Mouse (Mus musculus): ENCODE measurements at regions not wholly inside any gene's neighbourhood (a gene's known extent, or its start where the extent isn't known, plus 50 kb on each side); places are given as distances from the start of the nearest gene placed in this dataset.
"Not testable (repeated sequence)": the region's sequence is repeated elsewhere in the genome, so short reads cannot be mapped to it uniquely, and the experiment has no call there.

DNA sequence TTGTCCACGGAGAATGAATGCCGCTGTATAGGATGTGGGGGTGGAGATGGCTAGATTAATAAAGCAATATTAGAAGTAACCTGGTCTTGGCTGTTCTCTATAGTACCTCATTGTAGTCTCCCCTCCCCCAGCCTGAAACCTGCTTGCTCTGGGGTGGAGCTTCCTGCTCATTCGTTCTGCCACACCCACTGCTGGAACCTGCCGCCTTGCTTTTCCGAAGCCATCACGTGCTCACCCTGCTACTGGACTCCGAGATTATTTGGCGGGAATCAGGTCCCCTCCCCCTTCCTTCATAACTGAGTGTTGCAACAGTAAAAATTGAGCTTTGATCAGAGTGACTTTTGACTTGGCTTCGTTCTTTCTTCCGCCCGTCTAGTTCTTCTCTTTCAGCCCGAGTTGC lies 112.5 kb upstream of the Daam1 start:
- DNase-seq (ENCODE audit: low spot score): not testable (repeated sequence)

GRCm38 (mm10) chr12:71718911-71719310 lies 112.0 kb upstream of the Daam1 start:
- no peak for DNase-seq (ENCODE audit: low spot score)

DNA sequence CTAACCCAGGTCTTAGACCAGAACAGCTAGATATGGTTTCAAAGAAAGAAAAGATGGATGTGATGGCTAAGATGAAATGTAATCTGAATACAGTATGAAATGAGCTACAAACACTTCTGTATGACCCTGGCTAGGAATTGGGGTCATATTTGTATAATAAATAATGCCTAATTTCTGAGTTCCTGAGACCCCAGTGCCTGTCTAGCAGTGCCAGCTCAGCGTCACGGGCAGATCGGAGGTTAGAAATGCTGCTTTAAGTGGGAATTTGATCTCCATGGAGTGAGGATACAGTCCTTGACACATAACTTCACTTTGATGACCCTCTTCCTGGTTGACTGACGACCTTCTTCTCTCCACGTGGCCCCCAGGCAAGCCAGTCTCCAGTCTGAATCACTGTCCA lies 105.7 kb upstream of the Daam1 start:
- no peak for DNase-seq (ENCODE audit: low spot score)

DNA sequence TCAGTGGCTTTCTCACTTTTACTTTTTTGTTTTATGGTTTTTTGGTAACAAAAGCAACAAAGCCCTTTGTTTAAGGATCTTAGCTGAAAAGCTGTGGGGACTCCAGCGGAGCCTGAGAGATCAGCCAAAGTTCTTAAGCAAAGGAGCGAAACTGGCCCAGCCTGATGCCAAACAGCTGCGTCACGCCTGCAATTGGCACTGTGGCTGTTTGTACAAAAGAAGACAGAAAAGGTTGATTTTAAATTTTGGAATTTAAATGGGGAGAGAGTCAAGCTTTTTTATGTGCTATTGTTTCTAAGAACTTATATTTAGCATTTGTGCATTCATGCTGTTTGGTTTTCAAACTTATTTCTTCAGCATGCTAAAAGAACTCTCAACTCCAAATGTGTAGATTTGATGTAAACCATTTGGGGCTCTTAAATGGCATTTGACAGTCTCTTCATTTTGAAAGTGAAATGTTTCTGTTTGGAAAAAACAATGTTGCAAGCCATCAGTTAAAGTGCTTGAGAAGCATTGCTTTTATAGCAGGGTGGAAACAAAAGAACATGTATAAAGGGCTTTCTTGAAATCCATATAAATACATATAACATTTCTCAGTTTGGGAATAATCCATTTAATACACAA lies 105.1 kb upstream of the Daam1 start:
- no peak for DNase-seq (ENCODE audit: low spot score)

DNA sequence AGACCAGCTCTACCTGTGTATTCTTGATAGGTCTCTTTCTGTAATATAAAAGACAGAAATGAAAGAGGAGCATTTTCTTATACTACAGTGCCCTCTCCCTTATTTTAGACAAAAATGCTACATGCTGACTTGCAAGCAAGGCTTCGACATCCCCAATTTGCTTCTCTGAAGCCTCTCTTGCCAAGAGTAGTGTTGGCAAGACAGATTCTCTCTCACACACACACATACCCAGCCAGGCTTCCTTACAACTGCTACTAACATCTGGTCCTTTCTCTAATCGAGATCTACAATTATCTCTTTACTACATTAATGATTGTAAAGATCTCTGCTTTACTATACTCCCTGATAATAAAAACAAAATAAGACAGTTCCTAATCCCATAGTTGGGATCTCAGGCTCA lies 87.5 kb upstream of the Daam1 start:
- no peak for DNase-seq (ENCODE audit: low spot score)

- no peak for DNase-seq (ENCODE audit: low spot score)
These were observed 84.9 kb upstream of the Daam1 start for GRCm38 (mm10) chr12:71746011-71746410.

DNA sequence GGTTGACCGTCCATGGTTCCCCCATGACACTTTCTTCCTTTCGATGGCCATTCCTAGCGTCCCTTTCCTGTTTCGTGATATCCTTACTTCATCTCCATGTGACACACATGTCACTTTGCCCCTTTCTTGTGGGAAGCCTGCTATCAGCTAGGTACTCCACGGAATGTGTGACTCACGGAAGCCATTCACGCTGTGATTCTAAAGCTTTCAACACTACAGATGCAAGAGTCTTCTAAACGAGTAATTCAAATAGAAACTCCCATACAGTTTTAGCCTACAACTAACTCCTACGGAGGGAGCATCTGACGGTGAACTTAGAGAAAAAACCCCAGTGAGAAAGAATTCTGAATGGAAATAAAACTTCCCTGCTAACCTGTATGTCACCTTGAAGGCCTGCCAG lies 83.5 kb upstream of the Daam1 start:
- no peak for DNase-seq (ENCODE audit: low spot score)

DNA sequence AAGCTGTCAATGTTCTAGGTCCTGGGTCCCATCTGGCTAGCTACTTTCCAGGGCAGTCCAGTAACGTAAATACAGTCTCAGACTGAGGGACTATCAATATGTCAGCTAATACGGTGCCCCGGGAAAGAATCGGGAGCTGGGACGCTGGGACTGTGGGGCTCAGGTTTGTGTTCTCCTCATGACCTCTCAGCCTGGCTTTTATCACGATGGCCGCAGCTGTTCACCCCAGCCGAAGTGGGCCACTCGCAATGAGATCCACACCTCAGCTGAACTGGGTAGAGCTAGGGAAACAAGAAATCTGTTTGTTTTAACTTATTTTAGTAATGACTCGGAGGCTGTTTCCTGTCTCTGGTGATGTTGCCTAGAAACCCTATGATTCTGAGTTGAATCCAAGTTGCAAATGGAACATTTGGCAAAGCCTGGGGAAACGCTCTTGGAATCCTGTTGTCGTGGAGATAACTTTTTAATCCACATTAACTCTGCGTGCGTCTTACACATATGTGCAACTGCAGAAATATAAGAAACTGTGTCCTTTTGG lies 83.0 kb upstream of the Daam1 start:
- DNase-seq (ENCODE audit: low spot score): no peak

- peak; percentile 23 for DNase-seq (ENCODE audit: low spot score)
These were observed 82.1 kb upstream of the Daam1 start for GRCm38 (mm10) chr12:71748731-71749130.

DNA sequence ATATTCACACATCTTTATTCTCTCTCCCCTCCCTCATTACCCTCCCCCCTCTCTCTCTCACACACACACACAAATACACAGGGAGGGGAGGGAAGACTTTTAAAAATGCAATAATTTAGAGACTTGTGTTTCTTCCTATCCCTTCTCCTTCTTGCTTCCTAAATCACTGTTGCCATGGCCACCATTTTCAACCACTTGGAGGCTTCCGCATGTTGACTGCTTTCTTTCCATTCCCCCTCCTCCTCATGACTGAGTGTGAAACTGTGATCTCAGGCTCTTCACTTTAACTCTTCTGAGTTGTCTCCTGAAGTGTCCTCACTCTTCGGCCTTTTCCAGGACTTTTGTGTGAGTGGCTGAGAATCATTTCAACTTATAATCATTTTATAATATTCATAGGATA lies 81.2 kb upstream of the Daam1 start:
- DNase-seq (ENCODE audit: low spot score): no peak

DNA sequence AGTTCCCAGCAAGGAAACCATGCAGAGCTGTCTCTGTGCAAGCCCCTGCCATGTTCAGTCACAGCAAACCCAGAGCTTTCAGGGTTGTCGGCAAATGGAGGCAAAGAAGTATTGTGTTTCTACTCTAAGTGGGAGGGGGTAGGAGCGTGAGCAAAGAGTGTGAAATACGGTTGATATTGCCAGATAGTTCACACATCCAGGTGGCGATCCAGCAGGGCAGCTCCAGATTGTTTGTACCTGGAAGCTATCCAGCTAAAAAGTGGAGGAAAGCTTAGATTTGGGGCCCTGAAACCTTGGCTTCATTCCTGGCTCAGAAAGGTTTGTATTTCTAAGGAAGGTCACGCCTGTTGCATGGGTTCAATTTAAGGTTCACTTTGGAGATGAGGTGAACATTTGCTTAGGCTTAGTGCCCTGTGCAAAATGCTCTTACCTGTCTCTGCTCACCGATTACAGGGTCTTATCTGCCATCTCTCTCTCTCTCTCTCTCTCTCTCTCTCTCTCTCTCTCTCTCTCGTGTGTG lies 78.1 kb upstream of the Daam1 start:
- DNase-seq (ENCODE audit: low spot score): no peak

GRCm38 (mm10) chr12:71753276-71753675 lies 77.6 kb upstream of the Daam1 start:
- no peak for DNase-seq (ENCODE audit: low spot score)

DNA sequence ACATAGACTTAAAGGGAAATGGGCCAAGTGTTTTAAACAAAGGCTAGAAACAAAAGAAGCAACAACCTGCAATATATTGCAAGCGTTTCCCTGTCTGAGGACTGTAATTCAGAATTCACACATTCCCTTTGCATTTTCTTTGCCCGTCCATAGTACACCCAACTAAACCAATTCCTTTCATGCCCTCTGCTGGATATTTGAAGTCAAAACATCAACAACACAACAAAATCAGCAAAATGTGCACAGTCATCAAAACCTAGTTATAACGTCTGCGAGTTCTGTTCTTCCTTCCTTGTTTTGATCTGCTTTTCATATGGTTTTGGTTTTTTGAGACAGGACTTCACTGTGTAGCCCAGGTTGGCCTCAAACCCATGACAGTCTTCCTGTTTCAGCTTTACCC lies 67.7 kb upstream of the Daam1 start:
- DNase-seq (ENCODE audit: low spot score): no peak

DNA sequence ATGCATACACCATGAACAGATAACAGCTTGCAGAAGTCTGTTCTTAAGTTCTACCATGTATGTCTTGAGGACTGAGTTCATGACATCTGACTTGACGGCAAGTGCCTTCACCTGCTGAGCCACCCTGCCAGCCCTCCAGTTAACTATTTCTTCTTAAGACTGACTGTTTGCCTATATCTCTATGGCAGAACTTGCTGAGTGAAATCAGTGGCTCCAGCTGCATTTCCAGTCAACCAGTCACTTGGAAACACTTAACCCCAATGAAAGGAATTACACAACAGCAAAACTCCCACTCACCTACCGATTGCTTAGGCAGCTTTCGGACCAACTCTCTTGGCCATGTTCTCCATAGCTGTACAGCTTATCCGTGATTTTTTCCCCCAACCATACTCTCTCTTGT lies 64.8 kb upstream of the Daam1 start:
- DNase-seq (ENCODE audit: low spot score): no peak

- no peak for DNase-seq (ENCODE audit: low spot score)
These were observed 64.2 kb upstream of the Daam1 start for GRCm38 (mm10) chr12:71766636-71767035.

- no peak for DNase-seq (ENCODE audit: low spot score)
These were observed 63.0 kb upstream of the Daam1 start for GRCm38 (mm10) chr12:71767896-71768295.

DNA sequence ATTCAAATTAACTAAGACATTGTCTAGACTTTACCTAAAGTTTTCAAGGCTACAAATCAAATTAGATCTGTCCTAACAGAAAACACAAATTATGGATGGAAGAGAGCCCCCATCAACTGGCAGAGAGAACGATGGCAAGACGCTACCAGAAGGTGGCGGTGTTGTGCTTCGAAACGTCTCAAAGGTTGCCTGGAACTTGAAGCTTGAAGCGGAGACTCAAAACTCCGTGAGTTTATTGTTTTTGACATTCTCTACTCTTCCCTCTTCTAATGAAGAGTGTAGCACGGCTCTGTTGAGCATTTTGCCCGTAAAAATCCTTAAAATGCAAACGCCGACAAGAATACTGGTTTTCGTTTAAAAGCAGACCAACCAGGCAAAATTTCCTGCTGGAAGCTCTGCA lies 62.4 kb upstream of the Daam1 start:
- peak; percentile 37 for DNase-seq (ENCODE audit: low spot score)

DNA sequence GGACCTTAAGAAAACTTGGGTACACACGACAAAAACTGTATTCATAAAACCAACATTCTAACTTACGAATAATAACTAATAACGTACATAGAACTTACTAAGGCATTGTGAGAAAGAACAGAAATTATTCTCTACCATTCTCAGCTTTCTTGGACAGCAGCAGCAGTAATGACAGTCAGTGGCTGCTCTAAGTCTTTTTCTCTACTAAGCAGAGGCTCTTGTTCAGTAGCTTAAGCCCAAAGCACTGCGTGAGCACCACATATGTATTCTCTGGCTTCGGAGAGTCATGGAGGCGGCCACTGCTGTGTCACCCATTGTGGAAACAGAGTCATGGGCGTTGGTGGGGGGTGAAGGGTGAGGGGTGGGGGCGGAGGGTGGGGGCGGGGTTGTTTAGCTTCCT lies 62.0 kb upstream of the Daam1 start:
- no peak for DNase-seq (ENCODE audit: low spot score)

DNA sequence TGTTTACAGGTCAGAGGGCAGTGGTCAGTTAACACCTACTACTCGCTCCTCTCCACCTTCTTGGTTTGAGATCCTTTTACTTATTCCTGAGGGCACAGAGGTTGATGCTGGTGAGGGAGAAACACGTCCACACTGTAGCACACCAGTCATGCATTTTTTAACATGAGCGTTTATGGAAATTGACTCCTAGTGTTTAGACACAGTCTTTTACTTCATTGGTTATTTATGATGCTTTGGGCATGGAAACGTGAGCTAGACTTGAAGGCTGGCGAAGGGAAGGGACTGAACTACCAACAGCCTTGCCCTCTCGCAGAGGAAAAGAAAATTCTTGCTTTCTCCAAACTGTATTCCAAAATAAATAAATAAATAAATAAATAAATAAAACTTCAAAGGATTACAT lies 61.6 kb upstream of the Daam1 start:
- DNase-seq (ENCODE audit: low spot score): no peak

- no peak for DNase-seq (ENCODE audit: low spot score)
These were observed 57.0 kb upstream of the Daam1 start for GRCm38 (mm10) chr12:71773891-71774290.

- DNase-seq (ENCODE audit: low spot score): no peak
These were observed 55.8 kb upstream of the Daam1 start for GRCm38 (mm10) chr12:71775126-71775525.

GRCm38 (mm10) chr12:71778137-71778536 lies 52.7 kb upstream of the Daam1 start:
- DNase-seq (ENCODE audit: low spot score): no peak

- DNase-seq (ENCODE audit: low spot score): no peak
These were observed 51.9 kb upstream of the Daam1 start for GRCm38 (mm10) chr12:71778948-71779347.

DNA sequence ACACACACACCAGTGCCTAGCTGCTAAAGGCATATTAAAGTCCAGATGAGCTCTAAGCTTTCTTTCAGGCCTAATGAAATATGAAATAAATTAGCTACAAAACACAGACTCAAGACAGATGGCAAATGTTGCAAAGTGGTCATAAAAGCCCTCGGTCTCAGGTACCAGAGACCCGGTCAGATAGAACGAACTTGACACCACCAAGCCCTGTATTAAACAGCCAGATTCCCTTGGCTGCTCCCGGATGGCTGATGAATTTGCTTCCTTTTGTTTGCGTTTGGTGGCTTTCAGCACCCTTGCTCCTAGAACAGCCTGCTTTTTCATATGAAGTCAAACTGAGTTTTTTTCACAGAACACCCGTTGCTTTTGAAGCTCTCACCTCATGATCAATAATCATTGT lies 51.5 kb upstream of the Daam1 start:
- DNase-seq (ENCODE audit: low spot score): no peak

Measured in urinary bladder, postnatal 10 days (tissue).